Mouse (Mus musculus) left cerebral cortex, postnatal 4 days (tissue): Measurements from ENCODE around the gene Mmp11. TPM values are rescaled to one million over a fixed set of nuclear protein-coding genes. Genes with fewer than 3 reads are reported as not detected.
A peak's percentile ranks its signal among the peaks of the same experiment; 100 is the strongest.

Experiments used
- DNase-seq: peaks from one replicate; pipeline ENCODE4 v3.0.0-alpha.2; 2022
- intact Hi-C: fragments of 180-260 bp; cut with DNase I; formaldehyde crosslinking; loops from one replicate; pipeline ENCODE4 v1.15.1; 2025
- total RNA-seq, 2 experiments: library from RNA; stranded (reverse); gene quantifications; 2 replicates each; pipeline ENCODE4 v1.2.3; 2021

Mmp11 gene
- total RNA-seq, 2 experiments from 2014 or later = 9.9 to 10.7 TPM

DNA sequence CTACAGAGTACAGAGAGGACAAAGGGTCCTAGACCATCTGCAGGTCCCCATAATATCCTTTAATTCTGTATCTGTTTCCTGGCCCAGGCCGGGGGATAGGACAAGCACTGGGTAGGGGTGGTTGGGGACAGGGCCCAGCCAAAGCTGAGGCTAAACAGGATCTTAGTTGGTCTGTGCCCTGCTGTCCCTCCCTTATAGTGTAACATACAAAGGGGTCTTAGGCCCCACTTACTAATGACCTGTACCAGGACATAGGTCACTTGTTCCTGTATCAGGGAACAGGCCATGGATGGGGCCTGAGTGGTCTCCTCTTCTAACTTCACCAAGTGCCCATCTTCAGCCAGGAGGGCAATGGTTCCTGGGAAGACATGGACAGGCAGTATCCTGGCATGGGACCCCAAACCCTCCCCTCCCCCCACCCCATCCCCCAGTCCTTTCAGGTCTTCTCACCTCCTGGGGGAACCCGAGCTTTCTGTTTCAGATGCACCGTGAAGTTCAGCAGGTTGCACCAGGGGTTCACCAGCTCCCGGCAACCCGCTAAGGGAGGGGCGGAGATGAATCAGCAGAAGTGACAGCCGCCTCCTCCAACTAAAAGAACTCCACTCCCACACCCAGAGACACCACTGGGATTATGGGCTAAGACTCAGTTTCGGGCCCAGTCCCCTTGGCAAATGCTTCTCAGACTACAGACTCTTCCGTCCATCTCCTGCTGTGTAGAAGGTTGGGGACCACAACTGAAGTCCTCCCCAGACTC, 3.4 kb upstream of the Mmp11 start:
- intact Hi-C loops = no loop called here
- no peak for DNase-seq

DNA sequence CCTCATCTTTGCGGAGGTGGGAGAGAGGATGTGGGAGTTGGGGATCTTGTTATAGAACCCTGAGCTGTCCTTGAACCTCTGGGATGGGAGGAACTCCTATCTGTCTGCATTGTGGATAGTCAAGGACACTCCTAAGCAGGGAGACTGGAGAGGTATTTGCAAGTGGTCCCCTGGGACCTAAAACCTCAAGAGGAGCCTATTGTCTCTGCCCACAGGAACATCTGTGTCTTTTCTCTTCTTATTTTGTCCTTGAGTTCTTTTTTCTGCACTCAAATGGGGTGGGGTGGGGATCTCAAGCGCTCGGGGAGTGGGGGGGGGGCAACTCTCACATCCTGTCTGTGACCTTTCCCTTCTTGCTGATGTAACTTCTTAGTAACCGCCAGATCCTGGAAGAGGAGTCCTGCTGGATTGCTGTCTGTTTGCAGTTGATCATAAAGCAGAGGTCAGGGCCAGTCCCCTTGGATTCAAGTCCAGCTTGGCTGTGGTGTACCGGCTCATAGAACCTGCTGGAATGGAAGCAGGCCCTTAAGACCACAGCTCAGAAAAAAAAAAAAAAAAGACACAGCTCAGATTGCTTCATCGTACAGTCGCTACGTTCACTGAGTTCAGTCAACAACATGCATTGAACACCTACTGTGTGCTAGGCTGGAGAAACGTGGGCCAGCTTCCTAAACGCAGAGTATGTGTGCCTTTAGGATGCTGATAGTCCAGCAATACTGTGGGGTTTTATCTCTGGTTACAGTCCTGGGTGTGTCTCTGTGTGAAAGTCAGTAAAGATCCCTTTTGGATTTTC, 1.8 kb upstream of the Mmp11 start:
- intact Hi-C loops = no loop called here
- no peak for DNase-seq

DNA sequence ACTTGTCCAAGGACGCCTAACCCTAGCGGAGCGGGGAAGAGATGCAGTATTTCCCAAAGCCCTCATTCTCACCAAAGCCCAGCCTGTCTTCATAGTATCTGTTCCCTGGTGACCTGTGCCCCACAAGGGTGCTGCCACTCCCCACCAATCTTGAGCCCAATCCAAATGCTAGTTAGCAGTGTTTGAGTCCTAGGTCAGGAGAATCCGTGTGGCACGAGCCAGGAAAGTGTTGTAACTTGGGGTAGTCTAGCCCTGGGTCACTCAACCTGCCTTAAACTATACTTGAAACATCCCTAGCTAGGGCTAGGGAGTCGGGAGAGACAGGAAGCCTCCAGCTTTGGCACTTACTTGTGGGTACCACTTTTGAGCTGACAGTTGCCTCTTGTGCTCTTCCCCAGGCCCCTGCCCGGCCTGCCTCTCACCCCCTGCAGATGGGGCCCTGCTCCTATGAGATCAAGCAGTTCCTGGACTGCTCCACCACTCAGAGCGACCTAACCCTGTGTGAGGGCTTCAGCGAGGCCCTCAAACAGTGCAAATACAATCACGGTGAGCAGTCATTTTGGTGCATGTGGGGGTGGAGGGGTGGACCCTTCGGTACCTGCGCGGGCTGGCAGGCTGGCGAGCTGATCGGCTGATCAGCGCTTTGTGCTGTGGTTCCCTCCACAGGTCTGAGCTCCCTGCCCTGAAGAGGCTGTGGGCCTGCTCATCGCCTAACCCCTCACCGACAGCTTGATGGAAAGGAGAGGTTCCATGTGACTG, 792 bp upstream of the Mmp11 start:
- no peak for DNase-seq
- intact Hi-C loops = no loop called here

- DNase-seq = no peak
- intact Hi-C loops = no loop called here
Measured at GRCm38 (mm10) chr10:75934991-75935390, 1.3 kb downstream of the Mmp11 start.

DNA sequence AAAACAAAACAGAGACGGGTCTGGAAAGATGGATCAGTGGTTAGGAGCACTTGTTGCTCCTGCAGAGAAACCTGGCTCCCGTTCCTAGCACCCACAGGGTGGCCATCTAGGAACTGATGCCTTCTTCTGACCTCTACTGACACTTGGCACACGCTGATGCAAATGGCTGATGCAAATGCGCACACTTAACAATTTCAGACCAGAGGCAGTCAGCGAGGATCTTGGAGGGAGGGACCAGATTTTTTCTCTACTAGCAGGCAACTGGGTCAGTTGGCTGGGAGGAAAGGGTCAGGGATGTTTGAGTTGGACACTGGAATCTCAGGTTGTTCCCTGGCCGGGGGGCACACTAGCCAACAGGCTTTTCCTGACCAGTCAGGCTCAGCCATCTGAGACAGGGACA, 3.4 kb downstream of the Mmp11 start, which contains the start of gene Chchd10:
TSS of gene Chchd10 (plus strand) at position 240 of the 400 bp plus-strand sequence.
- intact Hi-C loops = no loop called here
- DNase-seq = no peak

DNA sequence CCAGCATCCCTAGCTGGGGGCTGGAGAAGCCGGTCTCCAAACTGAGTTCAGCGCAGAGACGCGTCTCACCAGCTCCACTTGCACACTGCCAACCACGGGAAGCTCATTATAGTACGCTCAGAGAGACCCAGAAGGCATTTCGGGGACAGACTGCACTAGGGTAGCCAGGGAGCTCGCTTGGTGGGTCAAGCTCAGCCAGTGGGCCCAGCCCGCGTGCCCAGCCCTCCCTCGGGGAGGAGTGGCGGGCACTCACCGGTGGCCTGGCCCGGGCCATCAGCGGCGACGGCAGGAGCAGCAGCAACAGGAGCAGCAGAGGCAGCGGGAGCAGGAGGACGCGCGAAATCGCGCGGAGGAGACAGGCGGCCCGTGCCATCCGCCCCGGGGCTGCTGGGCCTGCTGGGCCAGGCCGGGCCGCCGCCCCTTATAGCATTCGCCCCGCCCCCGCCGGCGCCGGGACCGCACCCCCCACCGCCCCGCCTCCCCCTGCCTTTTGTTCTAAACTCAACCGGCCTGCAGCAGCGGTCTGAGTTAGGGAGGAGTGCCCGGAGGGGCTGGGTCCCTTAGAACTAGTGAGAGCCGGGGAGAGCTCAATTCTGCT, 4.1 kb downstream of the Mmp11 start:
- intact Hi-C loops = no loop called here
- DNase-seq = peak; percentile 35

DNA sequence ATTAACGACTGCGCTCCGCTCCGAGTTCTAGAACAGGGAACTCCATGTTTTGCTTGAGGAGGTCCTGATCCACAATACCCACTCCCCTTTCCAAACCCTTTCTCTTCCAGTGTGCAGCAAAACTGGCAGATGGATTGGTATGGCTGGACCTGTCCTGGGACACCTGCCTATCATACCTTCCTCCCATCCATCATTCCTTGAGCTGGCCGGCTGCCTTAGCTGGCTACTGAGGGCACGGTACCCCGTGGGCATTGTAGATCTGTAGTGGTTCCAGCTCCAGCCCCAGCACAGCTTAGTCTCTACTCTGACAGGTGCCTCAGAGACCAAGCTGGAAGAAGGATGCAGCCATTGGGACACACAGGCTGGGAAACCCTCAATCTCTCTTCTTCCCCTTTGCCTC, 5.0 kb downstream of the Mmp11 start:
- intact Hi-C loops = no loop called here

GRCm38 (mm10) chr10:75930304-75930703, 6.0 kb downstream of the Mmp11 start:
- DNase-seq = no peak
- intact Hi-C loops = no loop called here

More for the DNA sequence above, 5.0 kb downstream of the Mmp11 start:
- no peak for DNase-seq

- intact Hi-C loops = no loop called here
- DNase-seq = no peak
Measured at GRCm38 (mm10) chr10:75926396-75926795, 9.9 kb downstream of the Mmp11 start.

GRCm38 (mm10) chr10:75924324-75924723, 12.0 kb downstream of the Mmp11 start:
- no peak for DNase-seq
- intact Hi-C loops = no loop called here

GRCm38 (mm10) chr10:75921726-75922560, 14.4 kb downstream of the Mmp11 start:
- intact Hi-C loops = no loop called here
- DNase-seq = peak; percentile 41

DNA sequence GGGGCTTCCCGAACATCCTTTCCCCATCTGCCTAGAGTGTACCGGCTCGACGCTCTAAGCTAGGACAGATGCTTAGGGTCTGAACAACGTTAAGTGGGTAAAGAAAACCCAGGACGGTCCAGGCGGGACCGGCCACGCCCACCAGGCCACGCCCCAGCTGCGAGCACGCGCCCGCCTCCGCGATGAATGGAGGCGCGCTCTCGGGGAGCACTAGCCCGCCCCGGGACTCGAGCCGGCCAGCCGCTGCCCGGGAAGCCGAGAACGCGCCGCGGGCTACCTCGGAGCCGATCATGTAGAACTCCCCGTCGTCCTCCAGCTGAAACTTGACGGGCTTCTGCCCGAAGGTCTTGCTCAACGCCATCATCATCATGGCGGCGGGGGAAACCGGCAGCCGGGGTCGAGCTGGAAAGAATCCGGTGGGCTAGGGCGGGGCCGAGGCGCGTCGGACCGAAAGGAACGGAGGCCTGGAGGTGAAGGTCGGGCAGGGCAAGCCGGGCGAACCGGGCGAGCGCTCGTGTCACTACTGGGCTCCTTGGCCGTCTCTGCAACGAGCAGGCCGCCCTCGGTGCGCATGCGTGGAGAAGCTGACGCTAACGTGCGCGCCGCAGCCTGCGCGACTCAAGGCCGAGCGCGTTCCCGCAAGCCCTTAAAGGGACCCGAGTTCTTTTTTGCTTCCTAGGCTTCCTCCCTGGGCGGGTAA, 15.1 kb downstream of the Mmp11 start, which contains the start of gene Smarcb1:
TSS of gene Smarcb1 (minus strand) at position 592 of the 700 bp plus-strand sequence.
- intact Hi-C loops = no loop called here
- DNase-seq = peak; percentile 96

DNA sequence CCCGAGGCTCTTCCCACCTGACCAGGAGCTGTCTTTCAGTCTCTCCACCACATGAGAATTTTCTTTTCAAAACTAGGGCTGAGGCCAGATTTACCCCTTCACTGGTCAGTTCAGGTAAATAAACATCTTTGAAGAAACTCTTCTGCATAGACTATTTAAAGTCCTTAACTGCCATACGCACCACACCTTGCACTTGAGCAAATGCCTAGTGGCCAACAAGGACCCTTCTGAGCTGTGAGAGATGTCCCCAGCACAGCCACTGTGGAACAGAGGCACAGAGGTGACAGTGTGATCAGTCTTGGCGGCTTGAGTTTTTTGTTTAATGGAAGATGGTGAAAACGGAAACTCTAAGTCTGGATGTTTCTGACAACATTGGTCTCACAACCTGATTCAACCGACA, 17.3 kb downstream of the Mmp11 start:
- intact Hi-C loops = no loop called here
- DNase-seq = no peak

DNA sequence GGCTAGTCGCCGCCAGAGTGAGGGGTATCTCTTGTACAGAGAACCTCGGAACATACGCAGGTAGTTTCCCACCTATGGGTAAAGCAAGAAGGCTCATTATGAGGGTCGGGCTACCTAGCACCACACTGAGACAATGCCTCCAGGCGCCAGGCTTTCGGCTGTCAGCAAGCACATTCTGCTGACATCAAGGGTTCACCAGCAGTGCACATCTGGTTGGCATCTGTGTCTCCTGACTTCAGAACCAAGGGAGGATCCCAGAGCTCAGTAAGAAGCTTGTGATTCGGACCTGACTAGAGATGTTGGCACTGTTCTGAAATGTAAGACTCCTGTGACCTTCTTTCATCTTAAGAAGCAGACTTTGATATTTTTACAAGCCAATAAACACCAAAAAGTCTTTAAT, 19.5 kb downstream of the Mmp11 start:
- intact Hi-C loops = no loop called here
- DNase-seq = no peak

- intact Hi-C loops = no loop called here
- no peak for DNase-seq
Measured at GRCm38 (mm10) chr10:75915557-75915956, 20.7 kb downstream of the Mmp11 start.

GRCm38 (mm10) chr10:75913013-75913589, 23.2 kb downstream of the Mmp11 start:
- intact Hi-C loops = no loop called here
- no peak for DNase-seq

- DNase-seq = no peak
- intact Hi-C loops = no loop called here
Measured at GRCm38 (mm10) chr10:75910698-75911097, 25.6 kb downstream of the Mmp11 start.

DNA sequence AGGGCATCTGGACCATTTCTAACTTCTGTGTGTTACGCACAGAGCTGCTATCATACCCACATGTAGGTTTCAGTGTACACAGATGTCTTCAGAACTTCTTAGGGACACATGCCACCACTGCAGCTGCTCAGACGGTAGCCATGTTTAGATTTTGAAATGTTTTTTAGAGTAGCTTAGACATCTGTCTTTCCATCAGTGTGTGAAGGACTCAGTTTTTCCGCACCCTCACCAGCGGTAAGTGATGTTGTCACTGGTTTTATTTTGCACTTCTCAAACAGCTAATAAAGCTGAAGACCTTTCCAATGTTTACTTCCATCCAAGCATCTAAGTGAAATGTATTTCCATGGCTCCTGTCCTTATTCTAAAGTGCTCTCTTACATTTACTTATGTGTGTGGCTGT, 29.4 kb downstream of the Mmp11 start:
- intact Hi-C loops = no loop called here

DNA sequence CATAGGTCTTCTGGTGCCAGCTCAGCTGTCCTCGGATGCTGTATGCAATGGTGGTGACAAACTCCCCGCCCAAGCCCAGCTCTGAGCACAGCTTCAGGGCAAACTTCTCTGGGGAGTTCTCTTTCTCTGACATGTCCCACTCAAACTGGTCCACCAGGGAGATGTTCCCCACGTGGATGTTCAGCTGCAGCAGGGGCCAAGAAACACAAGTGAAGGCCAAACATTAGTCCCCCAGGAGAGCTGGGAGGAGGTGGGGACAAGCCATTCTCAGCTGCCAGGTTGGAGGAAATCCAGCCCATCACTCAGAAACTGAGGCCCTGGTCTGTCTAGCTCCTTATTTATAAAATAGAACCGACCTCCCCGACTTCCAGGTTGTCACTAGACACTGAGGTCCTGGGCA, 31.9 kb downstream of the Mmp11 start:
- no peak for DNase-seq
- intact Hi-C loops = no loop called here

More for the DNA sequence above, 29.4 kb downstream of the Mmp11 start:
- DNase-seq = no peak
